Mouse (Mus musculus) right cerebral cortex, adult 2 months (tissue): Measurements from ENCODE around the gene Abcf1.
A peak's percentile ranks its signal among the peaks of the same experiment; 100 is the strongest.

Experiments
- DNase-seq, 2 experiments: peaks; one replicate each; pipeline ENCODE4 v3.0.0; 2021 to 2022; ENCODE audit warnings: low spot score in 2 of 2

The Abcf1 gene

GRCm38 (mm10) chr17:35920384-35920783 is 49.2 kb downstream of the Abcf1 start:
- no peak for DNase-seq

GRCm38 (mm10) chr17:35919864-35920301 is 49.7 kb downstream of the Abcf1 start:
- DNase-seq: no peak

GRCm38 (mm10) chr17:35919060-35919715 is 50.4 kb downstream of the Abcf1 start:
- DNase-seq: peak; percentile 91 to 94

GRCm38 (mm10) chr17:35918276-35919059 is 51.1 kb downstream of the Abcf1 start:
- peak in 1 of 2 experiments; percentile 31 for DNase-seq

GRCm38 (mm10) chr17:35917463-35918251 is 51.9 kb downstream of the Abcf1 start:
- DNase-seq: peak in 1 of 2 experiments; percentile 48

- no peak for DNase-seq
Observed at GRCm38 (mm10) chr17:35917143-35917462, 52.5 kb downstream of the Abcf1 start.

GRCm38 (mm10) chr17:35916297-35917142 is 53.0 kb downstream of the Abcf1 start, which contains the start of the genes Mrps18b and Ppp1r10:
Mrps18b (minus strand) TSS chr17:35916389.
Ppp1r10 (plus strand) TSS chr17:35916434.
- DNase-seq: peak; percentile 99

- no peak for DNase-seq
Observed at GRCm38 (mm10) chr17:35915538-35916296, 53.8 kb downstream of the Abcf1 start.

- DNase-seq: no peak
Observed at GRCm38 (mm10) chr17:35914975-35915374, 54.6 kb downstream of the Abcf1 start.

- DNase-seq: peak; percentile 89 to 97
Observed at GRCm38 (mm10) chr17:35909919-35910369, 59.6 kb downstream of the Abcf1 start, which contains the start of gene Atat1. Atat1 (minus strand) TSS chr17:35910075.

- DNase-seq: no peak
Observed at GRCm38 (mm10) chr17:35909186-35909918, 60.2 kb downstream of the Abcf1 start.

- DNase-seq: no peak
Observed at GRCm38 (mm10) chr17:35907609-35908008, 62.0 kb downstream of the Abcf1 start.
